Mouse (Mus musculus) ES-E14 (cell line): Measurements from ENCODE around the gene Batf. TPM values are rescaled to one million over a fixed set of nuclear protein-coding genes. Genes with fewer than 3 reads are reported as not detected.

ENCODE experiments used
- DNase-seq: peaks from one replicate; pipeline ENCODE4 v3.0.0-alpha.2; 2013; ENCODE audit warnings: low read depth, low spot score
- H3K27ac ChIP-seq: 2 replicates; pipeline ENCODE4 v1.5.1; 2012; ENCODE audit warnings: low read depth, mild to moderate bottlenecking, low read length, moderate library complexity, mixed read lengths; ENCODE audit not compliant: poor library complexity, insufficient read depth, severe bottlenecking
- H3K36me3 ChIP-seq: 2 replicates; pipeline ENCODE4 v1.6.1; 2012; ENCODE audit warnings: mild to moderate bottlenecking, low read length, moderate library complexity, mixed read lengths; ENCODE audit not compliant: control insufficient read depth, poor library complexity, insufficient read depth, severe bottlenecking
- H3K4me1 ChIP-seq, 2 experiments: fragments of 150-350 bp in 1 of 2; sonication (generic) in 1 of 2; 2 replicates each; pipeline ENCODE4 v1.6.1; 2012; ENCODE audit warnings: low read length in 2 of 2, mild to moderate bottlenecking in 1 of 2, mixed read lengths in 1 of 2; ENCODE audit not compliant: control insufficient read depth in 2 of 2, insufficient read depth in 2 of 2, poor library complexity in 1 of 2
- H3K4me3 ChIP-seq, 2 experiments: fragments of 150-350 bp in 1 of 2; sonication (generic) in 1 of 2; 2 replicates each; pipeline ENCODE4 v1.5.1; 2012; ENCODE audit warnings: low read length in 2 of 2, low read depth in 1 of 2, mild to moderate bottlenecking in 1 of 2, mixed read lengths in 1 of 2; ENCODE audit not compliant: insufficient read depth in 1 of 2, poor library complexity in 1 of 2, severe bottlenecking in 1 of 2
- H3K9ac ChIP-seq: 2 replicates; pipeline ENCODE4 v1.6.1; 2012; ENCODE audit warnings: low read depth, mild to moderate bottlenecking, low read length, mixed read lengths; ENCODE audit not compliant: poor library complexity, insufficient read depth, severe bottlenecking
- H3K9me3 ChIP-seq: fragments of 150-350 bp; sonication (generic); 2 replicates; pipeline ENCODE4 v1.6.1; 2012; ENCODE audit warnings: low read depth, mild to moderate bottlenecking, low read length; ENCODE audit not compliant: control insufficient read depth, insufficient read depth
- CHD2 ChIP-seq: IDR thresholded peaks from 2 replicates; pipeline ENCODE4 v1.6.1; 2014; ENCODE audit warnings: mild to moderate bottlenecking, low read depth, low read length, inconsistent platforms
- HCFC1 ChIP-seq: IDR thresholded peaks from 2 replicates; pipeline ENCODE4 v1.6.1; 2012; ENCODE audit warnings: low read length, inconsistent platforms, borderline replicate concordance; ENCODE audit not compliant: insufficient read depth
- MAFK ChIP-seq: IDR thresholded peaks from 2 replicates; pipeline ENCODE4 v1.6.1; 2014; ENCODE audit warnings: mild to moderate bottlenecking, low read depth, low read length, inconsistent platforms; ENCODE audit not compliant: insufficient read depth
- ZC3H11A ChIP-seq: IDR thresholded peaks from 2 replicates; pipeline ENCODE4 v1.6.1; 2012; ENCODE audit warnings: low read depth, mild to moderate bottlenecking, inconsistent platforms, low read length, borderline replicate concordance
- ZNF384 ChIP-seq: IDR thresholded peaks from 2 replicates; pipeline ENCODE4 v1.6.1; 2012; ENCODE audit warnings: low read depth, low read length, inconsistent platforms
- in situ Hi-C, 2 experiments: fragments of 600-800 bp; cut with MboI; formaldehyde crosslinking; loops; one replicate each; pipeline ENCODE4 v1.15.1; 2025; ENCODE audit warnings: low sequenced_read_pairs in 2 of 2, inconsistent platforms in 1 of 2; ENCODE audit not compliant: unreplicated experiment in 2 of 2
- total RNA-seq: library from RNA; depleted of rRNA; stranded (reverse); fragments of 300-350 nt; gene quantifications from 2 replicates; pipeline ENCODE4 v1.2.3, GENCODE M21; 2012

Gene Batf
- total RNA-seq, 1 experiment, result 0.58 TPM

DNA sequence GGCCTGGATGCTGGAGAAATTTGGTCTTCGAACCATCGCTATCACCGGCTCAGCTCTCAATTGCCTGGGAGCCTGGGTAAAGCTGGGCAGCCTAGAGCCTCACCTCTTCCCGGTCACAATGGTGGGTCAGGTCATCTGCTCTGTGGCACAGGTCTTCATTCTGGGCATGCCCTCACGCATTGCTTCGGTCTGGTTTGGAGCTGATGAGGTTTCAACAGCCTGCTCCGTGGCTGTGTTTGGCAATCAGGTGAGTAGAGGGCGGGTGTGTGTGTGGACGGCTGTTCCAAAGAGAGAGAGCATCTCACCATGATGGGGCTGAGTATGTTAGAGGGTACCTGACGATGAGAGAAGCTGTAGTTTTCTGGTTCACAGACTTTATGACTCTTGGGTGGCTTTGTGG lies 60.9 kb downstream of the Batf start:
- Histone ChIP-seq H3K36me3 (no peaks in the 10 kb centered on the region), H3K27ac (no peak overlapping the region), H3K4me3 (peak overlapping the region; percentile 72 to 76; a peak in 2 of 4 replicates), H3K9me3 (no peaks in the 10 kb centered on the region), H3K9ac (no peak overlapping the region), H3K4me1 (peaks cover 0 to 6% of the 10 kb centered on the region in 2 experiments; a peak in 1 of 4 replicates)
- in situ Hi-C loops, result no loop called here
- DNase-seq, result no peak
- TF ChIP-seq CHD2 (no peak), HCFC1 (no peak), ZC3H11A (no peak), MAFK (no peak)

DNA sequence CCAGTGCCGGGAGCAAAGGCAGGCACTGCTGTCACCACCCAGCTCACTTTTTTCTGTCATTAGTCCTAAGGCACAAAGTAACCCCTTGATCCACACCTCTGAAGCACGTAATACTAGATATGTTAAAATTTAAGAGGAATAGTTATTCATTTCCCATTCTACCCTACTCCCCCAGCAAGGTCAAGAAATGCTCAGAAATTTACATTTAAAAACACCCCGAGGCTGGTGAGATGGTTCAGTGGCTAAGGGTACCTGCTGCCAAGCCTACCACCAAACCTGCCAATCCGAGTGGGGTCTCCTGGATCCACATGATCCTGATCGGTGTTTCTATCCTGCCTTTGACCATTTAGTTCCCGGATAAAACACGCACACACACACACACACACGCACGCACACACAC lies 63.4 kb downstream of the Batf start:
- TF ChIP-seq HCFC1 (no peak), MAFK (no peak), CHD2 (no peak), ZC3H11A (no peak), ZNF384 (no peak)
- H3K36me3 ChIP-seq, result no peaks in the 10 kb centered on the region
- peaks cover 0 to 10% of the 10 kb centered on the region in 2 experiments; a peak in 3 of 4 replicates for H3K4me1 ChIP-seq
- H3K9me3 ChIP-seq, result no peaks in the 10 kb centered on the region
- no peak overlapping the region for H3K27ac ChIP-seq
- in situ Hi-C loops, result no loop called here
- no peak overlapping the region for H3K9ac ChIP-seq
- no peak for DNase-seq
- H3K4me3 ChIP-seq, result no peak overlapping the region

DNA sequence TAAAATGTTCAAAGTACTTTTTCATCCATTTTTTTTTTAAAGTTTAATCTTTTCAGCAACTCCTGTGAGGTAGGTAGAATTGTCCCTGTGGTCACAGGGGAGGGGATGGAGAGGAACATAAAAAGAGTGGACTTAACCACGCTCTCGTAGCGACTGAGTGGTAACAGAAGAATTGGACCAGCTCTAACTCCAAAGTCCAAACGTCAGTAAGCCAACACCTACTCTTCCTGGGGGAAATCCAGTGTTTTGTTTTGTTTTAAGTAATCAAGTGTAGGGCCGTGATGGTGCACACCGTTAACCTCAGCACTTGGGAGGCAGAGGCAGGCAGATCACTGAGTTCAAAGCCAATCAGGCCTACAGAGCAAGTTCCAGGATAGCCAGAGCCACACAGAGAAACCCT lies 65.6 kb downstream of the Batf start:
- no peak overlapping the region for H3K9ac ChIP-seq
- no peak for TF ChIP-seq HCFC1
- no peak for TF ChIP-seq ZNF384
- TF ChIP-seq CHD2, result no peak
- TF ChIP-seq ZC3H11A, result no peak
- TF ChIP-seq MAFK, result no peak
- H3K4me1 ChIP-seq, result peaks cover 0 to 8% of the 10 kb centered on the region in 2 experiments; a peak in 3 of 4 replicates
- no peak overlapping the region for H3K27ac ChIP-seq
- H3K9me3 ChIP-seq, result no peaks in the 10 kb centered on the region
- DNase-seq, result no peak
- in situ Hi-C loops, result no loop called here
- H3K4me3 ChIP-seq, result no peak overlapping the region
- H3K36me3 ChIP-seq, result no peaks in the 10 kb centered on the region

DNA sequence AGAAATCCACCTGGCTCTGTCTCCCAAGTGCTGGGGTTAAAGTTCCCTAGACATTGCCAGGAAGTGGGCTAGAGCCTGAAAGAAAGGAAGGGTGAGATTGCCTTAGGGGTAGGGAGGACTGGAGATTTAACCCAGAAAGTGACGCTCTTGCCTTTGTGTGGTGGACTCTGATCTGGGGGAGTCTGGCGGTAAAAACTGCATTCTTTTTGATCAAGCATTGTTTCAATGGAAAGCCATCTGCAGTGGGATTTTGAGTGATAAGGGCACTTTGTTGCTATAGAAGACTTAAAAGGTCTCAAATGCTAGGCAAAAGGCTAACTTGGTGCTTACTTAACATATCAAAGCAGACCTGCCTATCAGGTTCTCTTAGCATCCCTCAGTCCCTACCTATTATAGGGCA lies 66.8 kb downstream of the Batf start:
- Histone ChIP-seq H3K4me1 (peaks cover 0 to 5% of the 10 kb centered on the region in 2 experiments; a peak in 3 of 4 replicates), H3K36me3 (no peaks in the 10 kb centered on the region), H3K9ac (no peak overlapping the region), H3K9me3 (no peaks in the 10 kb centered on the region), H3K27ac (no peak overlapping the region; the same call in 1 of the 2 replicates), H3K4me3 (no peak overlapping the region)
- peak; percentile 57; the same call in 1 of the 2 replicates for TF ChIP-seq CHD2
- no peak for TF ChIP-seq HCFC1
- in situ Hi-C loops, result no loop called here
- DNase-seq, result peak; percentile 80

DNA sequence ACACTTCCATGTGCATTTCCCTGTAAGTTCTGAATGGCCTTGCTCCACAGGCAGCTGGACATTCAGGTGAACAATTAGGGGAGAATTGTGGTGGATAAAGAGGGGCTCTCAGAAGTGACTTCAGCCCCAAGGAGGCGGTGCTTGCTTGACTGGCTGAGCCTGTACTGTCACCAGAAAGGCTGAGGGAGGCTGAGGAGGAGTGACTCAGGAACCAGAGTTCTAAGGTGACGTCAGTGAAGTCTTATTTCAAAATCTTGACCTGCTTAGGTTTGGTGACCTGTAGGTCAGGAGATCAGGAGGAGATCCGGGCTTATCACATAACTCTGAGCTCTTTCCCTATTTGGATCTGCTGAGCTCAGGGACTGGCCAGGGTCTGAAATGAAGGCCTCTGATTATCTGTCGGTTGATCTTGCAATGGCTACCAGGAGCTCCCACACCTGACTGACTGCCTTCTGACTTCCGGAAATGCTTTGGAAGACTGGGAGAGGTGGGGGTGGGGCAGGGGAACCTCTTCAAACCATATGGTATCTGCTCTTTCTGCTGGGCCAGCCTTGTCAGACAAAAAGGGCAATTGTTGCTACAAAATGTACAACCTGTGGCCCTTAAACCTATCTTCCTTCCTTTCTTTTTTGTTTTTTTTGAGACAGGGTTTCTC lies 68.3 kb downstream of the Batf start:
- in situ Hi-C loops, result no loop called here
- no peak for DNase-seq
- TF ChIP-seq ZC3H11A (no peak), MAFK (no peak)
- peak overlapping the region; percentile 2; the same call in 1 of the 2 replicates for H3K27ac ChIP-seq
- no peak overlapping the region for H3K4me3 ChIP-seq
- peaks cover 0 to 5% of the 10 kb centered on the region in 2 experiments; a peak in 3 of 4 replicates for H3K4me1 ChIP-seq
- no peaks in the 10 kb centered on the region for H3K36me3 ChIP-seq
- no peak overlapping the region for H3K9ac ChIP-seq
- no peaks in the 10 kb centered on the region for H3K9me3 ChIP-seq
